Mouse (Mus musculus): Measurements from ENCODE around the gene Nr1h2. TPM values are rescaled to one million over a fixed set of nuclear protein-coding genes. Genes with fewer than 3 reads are reported as not detected.
A peak's percentile ranks its signal among the peaks of the same experiment; 100 is the strongest.

Gene Nr1h2
- total and polyA plus RNA-seq, 3 experiments, result 13.9 to 50.0 (median 43.8) TPM

DNA sequence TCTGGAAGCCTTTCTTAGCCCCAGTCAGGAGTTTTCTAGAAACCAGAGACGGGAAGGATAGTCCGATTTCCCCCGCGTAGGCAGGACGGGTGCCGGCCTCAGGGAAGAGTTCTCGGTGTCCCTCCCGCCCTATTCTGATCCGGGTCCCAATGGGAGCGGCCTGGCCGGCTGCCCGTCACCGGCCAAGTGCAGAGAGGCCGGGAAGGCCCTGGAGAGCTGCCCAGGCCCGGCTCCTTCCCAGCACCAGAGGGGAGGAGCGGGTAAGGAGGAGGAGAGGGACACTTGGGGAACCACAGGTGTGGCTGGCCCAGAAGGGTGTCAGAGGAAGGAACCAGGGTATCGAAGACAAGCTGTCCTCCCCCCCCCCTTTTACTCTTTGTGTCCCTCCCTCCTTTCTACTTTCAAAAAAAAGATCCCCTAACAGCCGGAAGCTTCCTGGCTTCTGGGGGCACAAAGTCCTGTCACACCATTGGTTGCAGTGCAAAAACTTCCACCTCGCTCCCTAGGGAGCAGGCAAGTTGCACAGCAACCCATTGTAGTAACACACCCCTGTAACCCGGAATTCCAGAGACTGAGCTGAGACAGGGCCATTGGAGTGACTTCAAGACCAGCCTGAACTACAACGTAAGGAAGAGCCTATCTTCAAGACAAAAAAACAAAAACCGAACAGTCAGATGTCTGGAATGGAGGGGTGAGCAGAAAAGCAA is 28.5 kb downstream of the Nr1h2 start:
- H3K4me2 ChIP-seq (ENCODE audit: insufficient read depth, low read depth, poor library complexity, severe bottlenecking), result no peak overlapping the region
- H3K4me1 ChIP-seq (ENCODE audit: control insufficient read depth in 1 of 2, insufficient read depth in 2 of 2), result peaks cover 24 to 57% of the 10 kb centered on the region in 2 experiments
- no peak overlapping the region for H3K4me3 ChIP-seq (replicated peaks in 1 of 3; ENCODE audit: low read depth in 2 of 3, low read length in 2 of 3, poor library complexity in 1 of 3)
- dilution Hi-C loops (cut with MboI; ENCODE audit: extremely low pct_ligation_motif_present, extremely low pct_unique_long_range_greater_than_20kb, low sequenced_read_pairs) (no loop called here), in situ Hi-C loops (cut with MboI; ENCODE audit: low pct_ligation_motif_present, low pct_unique_long_range_greater_than_20kb, low sequenced_read_pairs) (no loop called here)
- H3K79me2 ChIP-seq (replicated peaks; ENCODE audit: control insufficient read depth, extremely low read depth, insufficient read depth, poor library complexity, severe bottlenecking), result peaks cover 8% of the 10 kb centered on the region
- peak; percentile 52; the same call in 1 of the 2 replicates for TF ChIP-seq CHD2 (IDR thresholded peaks at IDR 0.05; ENCODE audit: low read length)
- TF ChIP-seq E2F4 (IDR thresholded peaks at IDR 0.05; ENCODE audit: insufficient replicate concordance, low read depth, low read length), result no peak
- peak; percentile 66 for TF ChIP-seq ZNF384 (IDR thresholded peaks at IDR 0.05; ENCODE audit: low read depth, low read length)
- TF ChIP-seq ELF1 (IDR thresholded peaks at IDR 0.05; ENCODE audit: low read depth, low read length), result no peak
- TF ChIP-seq ZMIZ1 (IDR thresholded peaks at IDR 0.05; ENCODE audit: low read depth, low read length), result peak; percentile 65
- TF ChIP-seq POLR2AphosphoS2 (IDR thresholded peaks at IDR 0.05; ENCODE audit: low read depth, low read length), result peak; percentile 87
- no peak overlapping the region for H3K27ac ChIP-seq (ENCODE audit: insufficient read depth, low read depth)
- no peaks in the 10 kb centered on the region for H3K27me3 ChIP-seq (replicated peaks)
- peaks cover 16 to 53% of the 10 kb centered on the region in 2 experiments for H3K36me3 ChIP-seq (replicated peaks in 1 of 2; ENCODE audit: control insufficient read depth in 1 of 2, insufficient read depth in 1 of 2, low read length in 1 of 2)
- peak; percentile 42 for DNase-seq (ENCODE audit: extremely low read depth)
- H3K9ac ChIP-seq (ENCODE audit: insufficient read depth, low read depth), result no peak overlapping the region
- H3K9me3 ChIP-seq (replicated peaks; ENCODE audit: low read length), result no peaks in the 10 kb centered on the region

DNA sequence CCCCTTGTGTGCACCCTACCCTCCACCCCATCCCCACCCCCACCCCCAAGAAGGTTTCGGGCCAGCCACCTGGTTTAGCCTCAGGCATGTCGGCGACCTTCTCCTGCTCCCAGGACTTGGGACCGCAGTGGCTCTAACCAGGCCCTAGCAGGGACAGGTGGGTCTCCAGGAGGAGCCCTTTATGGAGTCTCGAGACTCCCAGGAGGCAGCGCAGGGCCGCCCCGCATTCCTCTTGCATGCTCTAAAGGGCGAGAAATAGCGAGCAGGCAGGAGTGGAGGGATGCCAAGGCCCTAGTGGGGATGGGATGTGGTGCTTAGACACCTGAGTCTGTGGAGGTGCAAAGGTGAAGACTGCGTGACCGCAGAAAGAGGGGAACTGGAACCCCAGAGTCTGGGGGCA is 29.2 kb downstream of the Nr1h2 start, which contains the start of gene Mybpc2:
Mybpc2 (minus strand) TSS at position 155 of the 400 bp plus-strand sequence.
- Histone ChIP-seq H3K4me3 (replicated peaks in 1 of 3; ENCODE audit: low read depth in 2 of 3, low read length in 2 of 3, poor library complexity in 1 of 3) (no peak within 1 kb of the TSS), H3K9me3 (replicated peaks; ENCODE audit: low read length) (no peaks in the 10 kb centered on the region), H3K9ac (ENCODE audit: insufficient read depth, low read depth) (no peak within 1 kb of the TSS), H3K27me3 (replicated peaks) (no peaks in the 10 kb centered on the region), H3K27ac (ENCODE audit: insufficient read depth, low read depth) (no peak within 1 kb of the TSS), H3K79me2 (replicated peaks; ENCODE audit: control insufficient read depth, extremely low read depth, insufficient read depth, poor library complexity, severe bottlenecking) (peaks cover under 1% of the 10 kb centered on the region; the same call in 1 of the 2 replicates), H3K4me1 (ENCODE audit: control insufficient read depth in 1 of 2, insufficient read depth in 2 of 2) (peaks cover 24 to 57% of the 10 kb centered on the region in 2 experiments), H3K4me2 (ENCODE audit: insufficient read depth, low read depth, poor library complexity, severe bottlenecking) (no peak within 1 kb of the TSS), H3K36me3 (replicated peaks in 1 of 2; ENCODE audit: control insufficient read depth in 1 of 2, insufficient read depth in 1 of 2, low read length in 1 of 2) (peaks cover 16 to 50% of the 10 kb centered on the region in 2 experiments)
- TF ChIP-seq POLR2AphosphoS2 (IDR thresholded peaks at IDR 0.05; ENCODE audit: low read depth, low read length) (0 out of 2 replicates have a peak, but pooled peaks have one; percentile 7), CHD2 (IDR thresholded peaks at IDR 0.05; ENCODE audit: low read length) (no peak)
- no peak for DNase-seq (ENCODE audit: extremely low read depth)
- dilution Hi-C loops (cut with MboI; ENCODE audit: extremely low pct_ligation_motif_present, extremely low pct_unique_long_range_greater_than_20kb, low sequenced_read_pairs), result no loop called here
- in situ Hi-C loops (cut with MboI; ENCODE audit: low pct_ligation_motif_present, low pct_unique_long_range_greater_than_20kb, low sequenced_read_pairs), result no loop called here

DNA sequence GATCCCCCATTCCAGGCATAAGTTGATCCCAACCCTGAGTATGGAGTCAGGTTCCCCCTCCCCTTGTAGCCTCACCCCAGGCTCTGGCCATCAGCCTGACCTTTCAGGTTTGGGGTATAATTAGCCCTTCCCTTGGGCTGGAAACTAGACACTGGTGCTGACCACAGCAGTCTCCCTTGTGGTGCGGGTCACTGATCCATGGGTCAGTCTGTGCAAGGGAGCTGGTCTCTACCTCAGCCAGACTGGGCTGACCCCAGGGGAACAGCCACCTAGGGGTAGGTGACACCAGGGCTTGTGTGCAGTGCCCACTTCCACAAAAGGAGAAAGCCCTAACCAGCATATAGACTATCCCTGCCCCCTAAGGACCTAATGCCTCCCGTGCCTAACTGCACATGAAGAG is 30.7 kb downstream of the Nr1h2 start:
- Histone ChIP-seq H3K4me2 (ENCODE audit: insufficient read depth, low read depth, poor library complexity, severe bottlenecking) (no peak overlapping the region), H3K4me3 (replicated peaks in 1 of 3; ENCODE audit: low read depth in 2 of 3, low read length in 2 of 3, poor library complexity in 1 of 3) (no peak overlapping the region), H3K9ac (ENCODE audit: insufficient read depth, low read depth) (no peak overlapping the region), H3K27me3 (replicated peaks) (no peaks in the 10 kb centered on the region), H3K9me3 (replicated peaks; ENCODE audit: low read length) (no peaks in the 10 kb centered on the region), H3K36me3 (replicated peaks in 1 of 2; ENCODE audit: control insufficient read depth in 1 of 2, insufficient read depth in 1 of 2, low read length in 1 of 2) (peaks cover 11 to 50% of the 10 kb centered on the region in 2 experiments), H3K4me1 (ENCODE audit: control insufficient read depth in 1 of 2, insufficient read depth in 2 of 2) (peaks cover 24 to 57% of the 10 kb centered on the region in 2 experiments), H3K79me2 (replicated peaks; ENCODE audit: control insufficient read depth, extremely low read depth, insufficient read depth, poor library complexity, severe bottlenecking) (no peaks in the 10 kb centered on the region), H3K27ac (ENCODE audit: insufficient read depth, low read depth) (no peak overlapping the region)
- dilution Hi-C loops (cut with MboI; ENCODE audit: extremely low pct_ligation_motif_present, extremely low pct_unique_long_range_greater_than_20kb, low sequenced_read_pairs), result no loop called here
- in situ Hi-C loops (cut with MboI; ENCODE audit: low pct_ligation_motif_present, low pct_unique_long_range_greater_than_20kb, low sequenced_read_pairs), result no loop called here
- no peak for TF ChIP-seq MAX (IDR thresholded peaks at IDR 0.05; ENCODE audit: low read length)
- no peak for TF ChIP-seq ZMIZ1 (IDR thresholded peaks at IDR 0.05; ENCODE audit: low read depth, low read length)
- no peak for TF ChIP-seq GABPA (IDR thresholded peaks at IDR 0.05; ENCODE audit: insufficient replicate concordance, low read depth, low read length)
- no peak for TF ChIP-seq USF1 (IDR thresholded peaks at IDR 0.05; ENCODE audit: low read depth, low read length)
- no peak for TF ChIP-seq POLR2AphosphoS2 (IDR thresholded peaks at IDR 0.05; ENCODE audit: low read depth, low read length)
- DNase-seq (ENCODE audit: extremely low read depth), result no peak

Measured in CH12.LX (cell line).